Mouse (Mus musculus) gastrocnemius, adult 8-10 months (tissue): ENCODE data around the gene Madd. TPM values are rescaled to one million over a fixed set of nuclear protein-coding genes. Genes with fewer than 3 reads are reported as not detected.
"Not testable (repeated sequence)": the region's sequence is repeated elsewhere in the genome, so short reads cannot be mapped to it uniquely, and the experiment has no call there.

ENCODE experiments used
- DNase-seq, 2 experiments: peaks; one replicate each; pipeline ENCODE4 v3.0.0; 2022; ENCODE audit warnings: low spot score in 2 of 2
- total RNA-seq, 4 experiments: library from RNA; stranded (reverse); gene quantifications; 2 replicates each; pipeline ENCODE4 v1.2.4; 2022

The Madd gene
- total RNA-seq, 4 experiments from 2014 or later, result 1.5 to 3.4 (median 2.2) TPM

- DNase-seq, result no peak
Measured at GRCm38 (mm10) chr2:91125101-91125500, 58.5 kb downstream of the Madd start.

- no peak for DNase-seq
Measured at GRCm38 (mm10) chr2:91123521-91123920, 60.1 kb downstream of the Madd start.

- DNase-seq, result no peak
Measured at GRCm38 (mm10) chr2:91121497-91121896, 62.1 kb downstream of the Madd start.

GRCm38 (mm10) chr2:91121011-91121410 lies 62.6 kb downstream of the Madd start:
- DNase-seq, result no peak

GRCm38 (mm10) chr2:91120261-91120671 lies 63.4 kb downstream of the Madd start:
- no peak for DNase-seq

GRCm38 (mm10) chr2:91119551-91119950 lies 64.1 kb downstream of the Madd start:
- DNase-seq, result no peak

- DNase-seq, result no peak
Measured at GRCm38 (mm10) chr2:91119061-91119460, 64.6 kb downstream of the Madd start.

GRCm38 (mm10) chr2:91118647-91119046 lies 65.0 kb downstream of the Madd start:
- DNase-seq, result no peak

GRCm38 (mm10) chr2:91117585-91118275 lies 65.9 kb downstream of the Madd start, which contains the start of gene Mybpc3:
Mybpc3 (plus strand) TSS chr2:91118144.
- no peak for DNase-seq

- no peak for DNase-seq
Measured at GRCm38 (mm10) chr2:91116842-91117241, 66.8 kb downstream of the Madd start.

- no peak for DNase-seq
Measured at GRCm38 (mm10) chr2:91115578-91115970, 68.1 kb downstream of the Madd start.

GRCm38 (mm10) chr2:91114781-91115577 lies 68.7 kb downstream of the Madd start:
- peak; percentile 95 to 96 for DNase-seq

GRCm38 (mm10) chr2:91113852-91114251 lies 69.8 kb downstream of the Madd start:
- no peak for DNase-seq

- no peak for DNase-seq
Measured at GRCm38 (mm10) chr2:91113334-91113733, 70.3 kb downstream of the Madd start.

GRCm38 (mm10) chr2:91112491-91112890 lies 71.1 kb downstream of the Madd start:
- DNase-seq, result no peak

- DNase-seq, result not testable (repeated sequence)
Measured at GRCm38 (mm10) chr2:91111832-91112231, 71.8 kb downstream of the Madd start.

GRCm38 (mm10) chr2:91110429-91110828 lies 73.2 kb downstream of the Madd start:
- no peak for DNase-seq

- no peak for DNase-seq
Measured at GRCm38 (mm10) chr2:91109807-91110385, 73.7 kb downstream of the Madd start.

- DNase-seq, result no peak
Measured at GRCm38 (mm10) chr2:91109241-91109640, 74.4 kb downstream of the Madd start.

GRCm38 (mm10) chr2:91108156-91108555 lies 75.5 kb downstream of the Madd start:
- DNase-seq, result no peak

- DNase-seq, result peak; percentile 84 to 88
Measured at GRCm38 (mm10) chr2:91101124-91101740, 82.4 kb downstream of the Madd start.

GRCm38 (mm10) chr2:91098156-91098555 lies 85.5 kb downstream of the Madd start:
- no peak for DNase-seq
